Mouse (Mus musculus): ENCODE results near the gene Siglec1. TPM values are rescaled to one million over a fixed set of nuclear protein-coding genes. Genes with fewer than 3 reads are reported as not detected.

Gene Siglec1
- 0.04 and 0.12 TPM in 2 replicates for polyA plus RNA-seq (2014; fragmentation: Nextera tagmentation; extraction: Ambion mirVana)

DNA sequence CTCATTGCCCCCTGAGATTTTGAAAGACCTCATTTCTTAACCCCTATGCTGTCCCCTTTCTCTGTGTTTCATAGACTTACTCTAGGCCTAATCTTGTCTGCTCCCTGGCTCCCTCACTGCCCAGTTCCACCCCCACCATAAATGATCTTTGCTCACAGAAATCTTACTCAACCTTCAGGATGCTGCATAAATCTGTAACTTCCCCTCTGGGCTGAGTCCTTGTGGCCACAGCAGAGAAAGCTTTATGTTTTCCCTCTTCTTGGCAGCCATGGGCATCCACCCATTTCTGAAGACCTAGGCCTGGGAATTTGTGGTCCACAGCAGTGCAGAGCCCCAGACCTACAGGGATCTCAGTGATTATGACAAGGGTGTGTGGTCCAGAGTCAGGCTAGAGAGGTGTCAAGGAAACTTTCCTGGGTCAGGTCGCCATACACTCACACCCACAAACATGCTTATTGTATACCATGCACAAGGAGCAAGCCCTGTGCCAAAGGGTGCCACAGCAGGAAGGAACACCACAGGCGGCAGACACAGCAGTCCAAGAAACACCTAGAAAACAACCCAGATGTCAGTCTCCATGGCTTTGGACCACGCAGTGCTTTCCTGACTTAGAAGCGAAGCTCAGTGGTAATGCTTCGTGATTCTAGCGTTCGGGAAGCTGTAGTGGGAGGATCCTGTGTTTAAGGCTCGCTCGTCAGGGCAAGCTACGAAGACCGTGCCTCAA lies at the start of gene Siglec1:
TSS of gene Siglec1 (minus strand) at position 99 of the 724 bp plus-strand sequence.
- ATAC-seq (ENCODE audit: insufficient read depth, low FRiP score, low TSS enrichment) (no peak), DNase-seq (ENCODE audit: low spot score) (no peak)
- Histone ChIP-seq H3K9ac (ENCODE audit: low read length) (no peak within 1 kb of the TSS), H3K36me3 (ENCODE audit: control insufficient read depth, insufficient read depth, low read length) (no peaks in the 10 kb centered on the region), H3K9me3 (ENCODE audit: control insufficient read depth, low read length) (no peaks in the 10 kb centered on the region), H3K4me1 (ENCODE audit: control insufficient read depth, insufficient read depth, low read length) (no peaks in the 10 kb centered on the region), H3K27me3 (ENCODE audit: control insufficient read depth, insufficient read depth, low read length) (no peaks in the 10 kb centered on the region), H3K4me2 (ENCODE audit: low read depth) (no peak within 1 kb of the TSS), H3K27ac (ENCODE audit: low read depth, low read length) (no peak within 1 kb of the TSS), H3K4me3 (ENCODE audit: low read depth, low read length) (no peak within 1 kb of the TSS)
- WGBS = 88% methylated on average over 11 of the region's 11 CpGs

- H3K27ac ChIP-seq (ENCODE audit: low read depth, low read length) = no peak overlapping the region
These were observed 49.1 kb upstream of the Siglec1 start for GRCm38 (mm10) chr2:131135521-131136139.

GRCm38 (mm10) chr2:131134826-131135400 lies 48.3 kb upstream of the Siglec1 start:
- no peak for DNase-seq (ENCODE audit: low spot score)
- ATAC-seq (ENCODE audit: insufficient read depth, low FRiP score, low TSS enrichment) = no peak
- peaks cover 2% of the 10 kb centered on the region; the same call in 1 of the 2 replicates for H3K36me3 ChIP-seq (ENCODE audit: control insufficient read depth, insufficient read depth, low read length)
- H3K4me1 ChIP-seq (ENCODE audit: control insufficient read depth, insufficient read depth, low read length) = no peaks in the 10 kb centered on the region
- no peaks in the 10 kb centered on the region for H3K9me3 ChIP-seq (ENCODE audit: control insufficient read depth, low read length)
- no peak overlapping the region for H3K9ac ChIP-seq (ENCODE audit: low read length)
- no peak overlapping the region for H3K4me2 ChIP-seq (ENCODE audit: low read depth)
- H3K4me3 ChIP-seq (ENCODE audit: low read depth, low read length) = no peak overlapping the region
- no peaks in the 10 kb centered on the region for H3K27me3 ChIP-seq (ENCODE audit: control insufficient read depth, insufficient read depth, low read length)
- no peak overlapping the region for H3K27ac ChIP-seq (ENCODE audit: low read depth, low read length)
- 86% methylated on average over 8 of the region's 8 CpGs for WGBS

More at GRCm38 (mm10) chr2:131135521-131136139, 49.1 kb upstream of the Siglec1 start:
- DNase-seq (ENCODE audit: low spot score) (no peak), ATAC-seq (ENCODE audit: insufficient read depth, low FRiP score, low TSS enrichment) (no peak)
- H3K9me3 ChIP-seq (ENCODE audit: control insufficient read depth, low read length) = no peaks in the 10 kb centered on the region
- no peak overlapping the region for H3K4me2 ChIP-seq (ENCODE audit: low read depth)
- 72% methylated on average over 11 of the region's 11 CpGs for WGBS
- no peaks in the 10 kb centered on the region for H3K27me3 ChIP-seq (ENCODE audit: control insufficient read depth, insufficient read depth, low read length)
- H3K4me1 ChIP-seq (ENCODE audit: control insufficient read depth, insufficient read depth, low read length) = no peaks in the 10 kb centered on the region
- H3K36me3 ChIP-seq (ENCODE audit: control insufficient read depth, insufficient read depth, low read length) = peaks cover 2% of the 10 kb centered on the region; the same call in 1 of the 2 replicates
- no peak overlapping the region for H3K4me3 ChIP-seq (ENCODE audit: low read depth, low read length)
- H3K9ac ChIP-seq (ENCODE audit: low read length) = no peak overlapping the region

- H3K9ac ChIP-seq (ENCODE audit: low read length) = no peak overlapping the region
- ATAC-seq (ENCODE audit: insufficient read depth, low FRiP score, low TSS enrichment) (no peak), DNase-seq (ENCODE audit: low spot score) (no peak)
- H3K4me2 ChIP-seq (ENCODE audit: low read depth) = no peak overlapping the region
- H3K36me3 ChIP-seq (ENCODE audit: control insufficient read depth, insufficient read depth, low read length) = peaks cover 2% of the 10 kb centered on the region; the same call in 1 of the 2 replicates
- no peak overlapping the region for H3K27ac ChIP-seq (ENCODE audit: low read depth, low read length)
- WGBS = 38% methylated on average over 1 of the region's 1 CpGs
- H3K4me1 ChIP-seq (ENCODE audit: control insufficient read depth, insufficient read depth, low read length) = no peaks in the 10 kb centered on the region
- no peaks in the 10 kb centered on the region for H3K9me3 ChIP-seq (ENCODE audit: control insufficient read depth, low read length)
- no peaks in the 10 kb centered on the region for H3K27me3 ChIP-seq (ENCODE audit: control insufficient read depth, insufficient read depth, low read length)
- no peak overlapping the region for H3K4me3 ChIP-seq (ENCODE audit: low read depth, low read length)
These were observed 47.8 kb upstream of the Siglec1 start for GRCm38 (mm10) chr2:131134381-131134780.

DNA sequence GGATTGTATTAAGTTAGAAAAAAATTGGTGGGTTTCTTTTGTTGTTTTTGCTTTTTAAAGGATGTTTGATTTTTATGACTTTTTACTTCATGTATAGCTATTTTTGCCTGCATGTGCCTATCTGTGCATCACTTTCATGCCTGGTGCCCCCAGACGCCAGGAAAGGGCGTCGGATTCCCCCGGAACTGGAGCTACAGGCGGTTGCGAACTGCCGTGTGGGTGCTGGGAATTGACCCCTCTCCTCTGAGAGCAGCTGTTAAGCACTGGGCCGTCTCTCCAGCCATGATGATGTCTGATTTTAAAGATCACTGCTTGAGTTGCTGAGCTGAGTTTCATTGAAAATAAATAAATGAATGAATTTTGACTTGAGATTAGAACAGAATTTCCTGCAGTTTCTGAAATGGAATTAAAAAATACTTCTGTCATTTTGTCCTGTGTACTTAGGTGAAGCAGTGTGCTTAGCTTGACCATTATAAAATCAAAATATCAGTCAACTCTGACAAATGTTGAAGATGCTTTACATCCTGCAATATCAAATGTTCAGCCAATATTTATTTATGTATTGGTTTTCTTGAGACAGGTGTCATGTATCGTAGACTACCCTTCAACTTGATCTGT lies 46.5 kb upstream of the Siglec1 start, which contains the start of gene Gm11037:
TSS of gene Gm11037 (plus strand) at position 568 of the 618 bp plus-strand sequence.
- peaks cover 2% of the 10 kb centered on the region; the same call in 1 of the 2 replicates for H3K36me3 ChIP-seq (ENCODE audit: control insufficient read depth, insufficient read depth, low read length)
- 87% methylated on average over 9 of the region's 9 CpGs for WGBS
- H3K9me3 ChIP-seq (ENCODE audit: control insufficient read depth, low read length) = no peaks in the 10 kb centered on the region
- no peak within 1 kb of the TSS for H3K27ac ChIP-seq (ENCODE audit: low read depth, low read length)
- H3K4me2 ChIP-seq (ENCODE audit: low read depth) = no peak within 1 kb of the TSS
- H3K4me3 ChIP-seq (ENCODE audit: low read depth, low read length) = no peak within 1 kb of the TSS
- H3K27me3 ChIP-seq (ENCODE audit: control insufficient read depth, insufficient read depth, low read length) = no peaks in the 10 kb centered on the region
- H3K9ac ChIP-seq (ENCODE audit: low read length) = no peak within 1 kb of the TSS
- ATAC-seq (ENCODE audit: insufficient read depth, low FRiP score, low TSS enrichment) (no peak), DNase-seq (ENCODE audit: low spot score) (no peak)
- no peaks in the 10 kb centered on the region; the same call in 1 of the 2 replicates for H3K4me1 ChIP-seq (ENCODE audit: control insufficient read depth, insufficient read depth, low read length)

GRCm38 (mm10) chr2:131132111-131132888 lies 45.7 kb upstream of the Siglec1 start:
- no peak overlapping the region for H3K9ac ChIP-seq (ENCODE audit: low read length)
- DNase-seq (ENCODE audit: low spot score) (no peak), ATAC-seq (ENCODE audit: insufficient read depth, low FRiP score, low TSS enrichment) (no peak)
- no peak overlapping the region for H3K4me3 ChIP-seq (ENCODE audit: low read depth, low read length)
- no peaks in the 10 kb centered on the region for H3K27me3 ChIP-seq (ENCODE audit: control insufficient read depth, insufficient read depth, low read length)
- WGBS = 82% methylated on average over 10 of the region's 10 CpGs
- H3K36me3 ChIP-seq (ENCODE audit: control insufficient read depth, insufficient read depth, low read length) = peaks cover 2% of the 10 kb centered on the region; the same call in 1 of the 2 replicates
- no peak overlapping the region for H3K27ac ChIP-seq (ENCODE audit: low read depth, low read length)
- H3K4me2 ChIP-seq (ENCODE audit: low read depth) = no peak overlapping the region
- H3K9me3 ChIP-seq (ENCODE audit: control insufficient read depth, low read length) = no peaks in the 10 kb centered on the region
- H3K4me1 ChIP-seq (ENCODE audit: control insufficient read depth, insufficient read depth, low read length) = peaks cover 6% of the 10 kb centered on the region

- Histone ChIP-seq H3K4me1 (ENCODE audit: control insufficient read depth, insufficient read depth, low read length) (peaks cover 16% of the 10 kb centered on the region), H3K9ac (ENCODE audit: low read length) (no peak overlapping the region), H3K4me3 (ENCODE audit: low read depth, low read length) (no peak overlapping the region), H3K4me2 (ENCODE audit: low read depth) (no peak overlapping the region), H3K27ac (ENCODE audit: low read depth, low read length) (no peak overlapping the region), H3K36me3 (ENCODE audit: control insufficient read depth, insufficient read depth, low read length) (peaks cover 2% of the 10 kb centered on the region; the same call in 1 of the 2 replicates), H3K9me3 (ENCODE audit: control insufficient read depth, low read length) (no peaks in the 10 kb centered on the region), H3K27me3 (ENCODE audit: control insufficient read depth, insufficient read depth, low read length) (no peaks in the 10 kb centered on the region)
- 78% methylated on average over 2 of the region's 2 CpGs for WGBS
- DNase-seq (ENCODE audit: low spot score) (no peak), ATAC-seq (ENCODE audit: insufficient read depth, low FRiP score, low TSS enrichment) (no peak)
These were observed 44.3 kb upstream of the Siglec1 start for GRCm38 (mm10) chr2:131130849-131131248.

DNA sequence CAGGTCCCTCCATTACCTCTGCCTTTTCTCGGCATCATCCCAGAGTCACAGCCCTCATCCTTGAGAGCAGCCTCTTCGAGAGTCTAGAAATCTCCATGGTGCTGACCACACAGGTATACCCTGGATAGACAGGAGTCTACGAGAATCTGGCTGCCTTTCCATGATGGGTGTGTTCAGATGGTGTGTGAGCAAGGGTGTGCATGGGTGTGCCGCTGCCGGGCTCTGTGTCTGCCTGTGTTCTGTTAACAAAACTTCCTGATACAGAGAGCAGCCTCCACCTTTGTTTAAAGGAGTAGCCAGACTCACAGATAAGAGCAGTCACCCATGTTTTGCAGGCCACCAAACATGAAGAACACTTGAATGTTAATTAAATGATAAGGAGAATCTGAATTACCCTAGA lies 43.3 kb upstream of the Siglec1 start:
- Histone ChIP-seq H3K36me3 (ENCODE audit: control insufficient read depth, insufficient read depth, low read length) (peaks cover 2% of the 10 kb centered on the region; the same call in 1 of the 2 replicates), H3K4me1 (ENCODE audit: control insufficient read depth, insufficient read depth, low read length) (peaks cover 16% of the 10 kb centered on the region), H3K27ac (ENCODE audit: low read depth, low read length) (no peak overlapping the region), H3K27me3 (ENCODE audit: control insufficient read depth, insufficient read depth, low read length) (no peaks in the 10 kb centered on the region), H3K4me3 (ENCODE audit: low read depth, low read length) (no peak overlapping the region), H3K4me2 (ENCODE audit: low read depth) (no peak overlapping the region), H3K9ac (ENCODE audit: low read length) (no peak overlapping the region), H3K9me3 (ENCODE audit: control insufficient read depth, low read length) (no peaks in the 10 kb centered on the region)
- no peak for DNase-seq (ENCODE audit: low spot score)
- no peak for ATAC-seq (ENCODE audit: insufficient read depth, low FRiP score, low TSS enrichment)
- 81% methylated on average over 5 of the region's 5 CpGs for WGBS

Data from neural tube, embryonic 11.5 days (tissue).